Mouse (Mus musculus): ENCODE results near the gene Kiss1.

DNA sequence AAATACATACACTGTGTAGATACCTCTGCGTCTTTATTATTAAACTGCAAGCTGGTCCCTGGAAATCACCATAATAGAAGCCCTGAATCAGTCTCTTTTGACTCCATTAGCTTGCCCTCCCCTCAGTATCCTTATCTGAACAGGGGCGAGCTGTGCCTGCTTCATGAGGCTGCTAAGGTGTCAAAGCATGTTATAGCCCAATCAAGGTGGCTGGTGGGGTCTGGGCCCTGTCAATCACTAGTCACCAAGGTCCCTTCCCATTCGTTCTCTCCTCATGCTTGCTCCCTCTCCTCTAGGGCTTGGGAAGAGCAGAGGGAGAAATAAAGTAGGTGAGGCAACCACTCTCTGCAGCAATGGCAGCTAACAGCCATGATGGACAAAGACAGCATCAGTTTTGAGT lies 25.6 kb downstream of the Kiss1 start:
- no peak for TF ChIP-seq CTCF (IDR thresholded peaks at IDR 0.05; ENCODE audit: borderline replicate concordance, insufficient read depth, low read length)
- TF ChIP-seq POLR2A (IDR thresholded peaks at IDR 0.05; ENCODE audit: low read depth, low read length): no peak
